Mouse (Mus musculus) megakaryocyte-erythroid progenitor cell, adult 5-6 weeks (primary cell): ENCODE measurements around the gene Baz1a. TPM values are rescaled to one million over a fixed set of nuclear protein-coding genes. Genes with fewer than 3 reads are reported as not detected.
"Not testable (repeated sequence)": the region's sequence is repeated elsewhere in the genome, so short reads cannot be mapped to it uniquely, and the experiment has no call there.

ENCODE experiments used
- ATAC-seq: replicated peaks from 2 replicates; pipeline ENCODE4 v1.8.0; 2016; ENCODE audit warnings: mild to moderate bottlenecking, inconsistent platforms; ENCODE audit not compliant: severe bottlenecking, poor library complexity, low FRiP score, low TSS enrichment
- total RNA-seq, 2 experiments: library from RNA; stranded (forward) in 1 of 2; stranded (reverse) in 1 of 2; fragments of 200-1000, 215-1000 nt in 1 of 2; fragments of >200 nt in 1 of 2; fragmentation: Nextera tagmentation in 1 of 2; gene quantifications; 2 replicates each; pipeline ENCODE4 v1.2.3; 2014 to 2017

Gene Baz1a
- total RNA-seq, 2 experiments from 2014 or later = 112 to 128 TPM

DNA sequence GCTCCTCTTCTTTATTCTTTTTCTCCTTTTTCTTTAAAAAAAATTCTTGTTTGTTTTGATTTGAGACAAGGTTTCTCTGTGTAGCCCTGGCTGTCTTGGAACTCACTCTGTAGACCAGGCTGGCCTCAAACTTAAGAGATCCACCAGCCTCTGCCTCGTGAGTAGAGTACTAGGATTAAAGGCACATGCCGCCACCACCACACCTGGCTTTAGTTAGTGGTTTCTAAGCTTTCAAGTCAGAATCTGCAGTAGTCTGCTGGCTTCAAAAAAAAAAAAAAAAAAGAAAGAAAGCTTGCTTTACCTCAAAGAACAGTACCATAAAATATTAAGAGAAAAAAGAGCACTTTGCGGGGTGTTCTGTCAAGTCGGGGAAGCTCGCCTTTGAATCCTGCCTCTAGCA is 1.3 kb upstream of the Baz1a start:
- ATAC-seq = no peak

DNA sequence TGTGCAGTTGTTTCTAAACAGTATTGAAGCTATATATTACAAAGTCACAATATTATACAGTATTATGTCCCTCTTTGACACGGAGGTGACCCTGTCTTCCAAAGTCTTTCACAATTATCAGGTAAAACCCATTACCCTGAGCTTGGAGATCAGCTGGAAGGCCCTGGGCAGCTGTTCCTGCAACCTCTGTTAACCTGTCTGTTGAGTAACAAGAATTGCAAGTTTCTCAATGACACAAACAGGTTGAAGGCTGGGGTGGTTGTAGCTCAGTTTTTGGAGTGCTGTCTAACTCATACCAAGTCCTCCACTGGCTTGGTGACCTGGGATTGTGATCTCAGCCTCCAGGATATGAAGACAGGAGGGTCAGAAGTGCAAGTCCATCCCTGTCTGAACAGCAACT is 1.1 kb downstream of the Baz1a start:
- no peak for ATAC-seq

DNA sequence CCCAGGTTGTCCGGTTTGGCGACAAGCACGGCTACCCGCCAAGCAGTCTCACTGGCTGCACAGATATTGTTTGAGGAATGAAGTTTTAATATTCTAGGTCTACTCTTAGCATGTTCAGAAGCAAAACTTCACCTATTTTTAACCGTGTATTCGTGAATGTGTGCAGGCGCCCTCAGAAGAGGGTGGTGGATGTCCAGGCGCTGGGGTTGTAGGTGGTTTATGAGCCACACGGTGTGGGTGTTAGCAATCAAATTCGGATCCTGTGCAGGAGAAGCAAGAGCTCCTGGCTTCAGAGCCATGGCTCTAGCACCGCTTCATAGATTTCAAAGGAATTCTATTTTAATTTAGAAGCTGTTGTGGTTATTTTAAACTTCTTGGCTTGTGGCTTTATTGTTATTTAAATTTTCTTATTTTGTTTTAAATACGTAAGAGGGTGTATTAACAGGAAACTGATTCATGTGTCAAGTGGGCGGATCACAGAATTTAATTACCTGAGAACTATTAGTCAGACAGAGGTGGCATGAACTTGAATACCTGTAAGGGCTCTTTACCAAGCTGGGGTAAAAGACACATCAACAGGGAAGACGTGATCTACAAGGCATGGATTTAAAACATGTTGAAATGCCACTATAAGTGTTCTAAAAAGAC is 6.7 kb downstream of the Baz1a start:
- ATAC-seq = no peak

DNA sequence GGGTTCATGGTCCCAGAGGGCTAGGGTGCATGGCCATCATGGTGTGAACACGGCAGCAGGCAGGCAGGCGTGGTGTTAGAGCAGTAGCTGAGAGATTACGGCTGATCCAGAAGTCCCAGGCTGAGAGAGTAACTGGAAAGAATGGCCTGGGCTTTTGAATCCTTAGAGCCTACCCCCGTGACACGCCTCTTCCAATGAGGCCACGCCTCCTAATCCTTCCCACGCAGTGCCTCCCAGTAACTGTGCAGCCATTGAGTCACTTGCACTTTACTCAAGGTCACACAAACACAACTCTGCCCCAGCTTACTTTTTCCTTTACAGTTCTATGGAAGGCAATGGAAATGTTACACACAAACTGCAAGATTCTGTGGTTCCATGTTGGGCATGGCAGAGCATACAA is 8.1 kb downstream of the Baz1a start:
- no peak for ATAC-seq

DNA sequence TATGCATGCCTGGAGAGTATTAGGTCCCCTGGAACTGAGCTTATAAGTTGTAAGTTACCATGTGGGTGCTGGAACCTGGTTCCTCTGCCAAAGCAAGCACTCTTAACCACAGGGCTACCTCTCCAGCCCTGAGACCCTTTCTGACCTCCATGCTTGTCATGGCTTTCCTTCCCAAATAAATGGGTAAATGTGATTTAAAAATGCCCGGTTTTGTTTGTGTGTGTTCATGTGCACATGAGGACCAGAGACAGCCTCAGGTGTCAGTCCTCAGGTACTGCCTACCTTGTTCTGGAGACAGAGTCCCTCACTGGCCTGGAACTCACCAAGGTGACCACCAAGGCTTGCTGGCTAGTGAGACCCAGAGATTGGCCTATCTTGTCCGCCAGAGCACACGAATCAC is 9.8 kb downstream of the Baz1a start:
- ATAC-seq = no peak

DNA sequence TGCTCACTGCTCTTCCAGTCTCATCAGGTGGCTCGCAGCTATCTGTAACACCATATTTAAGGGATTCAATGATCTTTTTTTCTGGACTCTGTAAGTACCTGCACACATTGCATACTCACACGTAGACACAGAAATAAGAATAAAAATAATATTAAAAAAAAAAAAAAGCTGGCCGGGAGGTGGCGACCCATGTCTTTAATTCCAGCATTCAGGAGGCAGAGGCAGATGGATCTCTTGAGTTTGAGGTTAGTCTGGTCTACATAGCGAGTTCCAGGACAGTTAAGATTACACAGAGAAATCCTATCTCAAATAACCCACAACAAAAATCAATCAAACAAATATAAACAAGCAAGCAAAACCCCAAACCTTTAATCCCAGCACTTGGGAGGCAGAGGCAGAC is 10.3 kb downstream of the Baz1a start:
- no peak for ATAC-seq

DNA sequence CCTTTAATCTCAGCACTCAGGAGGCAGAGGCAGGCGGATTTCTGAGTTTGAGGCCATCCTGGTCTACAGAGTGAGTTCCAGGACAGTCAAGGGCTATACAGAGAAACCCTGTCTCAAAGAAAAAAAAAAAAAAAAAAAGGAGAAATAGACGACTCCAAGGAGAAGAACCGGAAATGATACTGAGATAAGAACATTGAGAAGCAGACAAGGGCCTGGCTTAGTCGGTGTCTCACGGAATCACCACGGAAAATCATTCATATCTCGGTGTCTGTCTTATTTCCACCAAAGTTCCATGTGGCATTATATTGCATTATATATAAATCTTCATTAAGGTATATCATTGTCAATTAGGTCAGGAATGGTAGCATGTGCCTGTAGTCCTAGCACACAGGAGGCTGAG is 11.6 kb downstream of the Baz1a start:
- ATAC-seq = not testable (repeated sequence)

DNA sequence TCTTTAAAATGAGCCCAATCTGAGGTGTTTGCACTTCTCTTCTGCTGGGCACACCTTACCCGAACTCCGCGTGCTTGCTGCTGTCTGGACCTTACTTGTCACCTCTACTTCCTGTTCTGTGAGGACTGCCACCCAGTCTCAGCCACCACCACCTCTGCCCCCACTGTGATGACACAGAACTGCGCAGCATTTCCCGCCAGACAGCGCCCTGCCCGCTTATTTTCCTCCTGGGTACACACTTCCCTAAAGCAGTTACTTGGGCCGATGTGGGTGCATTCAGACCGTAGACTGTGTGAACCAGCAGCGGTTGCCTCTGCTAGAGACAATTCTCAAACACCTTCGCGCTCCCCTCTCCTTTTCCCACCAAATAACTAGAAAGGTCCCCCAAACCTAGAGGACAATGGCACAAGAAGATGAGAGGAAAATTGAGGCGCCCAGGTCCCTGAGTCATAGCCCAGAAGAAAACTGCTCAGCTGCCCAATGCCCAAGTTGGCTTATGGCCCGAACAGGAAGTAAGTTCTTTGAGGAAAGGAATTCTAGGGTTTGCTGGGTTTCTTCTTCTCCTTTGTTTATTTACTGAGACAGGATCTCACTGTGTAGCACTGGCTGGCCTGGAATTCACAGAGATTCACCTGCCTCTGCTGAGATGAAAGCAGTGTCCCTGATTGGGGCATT is 15.0 kb downstream of the Baz1a start:
- ATAC-seq = peak; percentile 84

DNA sequence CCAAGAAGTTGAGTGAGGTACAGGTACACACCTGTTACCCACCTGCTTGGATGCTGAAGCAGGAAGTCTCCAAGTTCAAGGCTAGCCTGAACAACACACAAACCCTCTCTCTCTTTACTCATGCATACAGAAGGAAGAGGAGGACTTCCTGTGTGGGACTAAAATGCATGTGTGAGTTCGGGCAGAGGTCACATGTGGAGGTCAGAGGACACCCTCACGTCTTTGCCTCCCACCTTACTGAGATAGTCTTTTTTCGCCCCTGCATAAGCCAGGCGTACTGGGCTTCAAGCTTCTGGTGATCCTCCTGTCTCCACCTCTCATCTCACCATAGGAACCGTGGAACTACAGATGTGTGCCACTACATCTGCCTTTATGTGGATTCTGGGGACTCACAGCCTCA is 15.7 kb downstream of the Baz1a start:
- ATAC-seq = no peak

DNA sequence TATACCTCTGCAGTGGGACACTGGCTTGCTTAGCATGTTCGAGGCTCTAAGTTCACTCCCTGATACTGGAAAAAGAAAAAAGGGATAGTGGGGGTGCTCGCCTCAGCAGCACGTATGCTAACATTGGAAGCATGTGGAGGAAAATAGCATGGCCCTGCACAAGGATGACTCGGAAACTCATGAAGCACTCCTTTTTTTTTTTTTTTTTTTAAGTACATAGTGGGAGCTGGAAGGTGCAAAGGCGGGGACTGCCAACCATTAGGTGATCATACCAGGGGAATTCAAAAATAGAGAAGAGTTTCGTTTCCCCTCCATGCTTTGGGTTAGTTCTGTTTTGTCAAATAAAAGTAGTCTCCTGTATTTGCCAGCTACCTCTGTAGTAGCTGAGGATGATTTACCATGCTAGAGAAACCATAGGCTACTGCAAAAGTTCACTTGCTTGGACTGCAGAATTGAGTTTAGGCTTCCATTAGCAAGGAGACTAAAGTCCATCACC is 17.1 kb downstream of the Baz1a start:
- ATAC-seq = no peak

DNA sequence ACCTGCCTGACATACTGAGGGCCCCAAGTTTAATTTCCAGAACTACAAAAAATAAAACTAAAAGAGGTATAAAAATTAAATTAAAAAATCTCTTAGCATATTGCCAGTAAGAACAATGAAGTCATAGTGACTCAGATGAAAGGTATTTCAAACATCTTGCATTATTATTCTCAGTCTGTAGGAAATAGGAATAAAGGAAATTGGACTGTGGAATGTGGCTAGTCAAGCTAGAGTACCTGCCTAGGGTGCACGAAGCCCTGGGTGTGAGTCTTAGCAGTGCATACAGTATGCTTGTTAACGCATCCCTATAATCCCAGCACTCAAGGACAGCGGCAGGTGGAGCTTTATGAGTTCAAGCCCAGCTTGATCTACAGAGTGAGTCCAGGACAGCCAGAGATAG is 18.2 kb downstream of the Baz1a start:
- ATAC-seq = no peak

DNA sequence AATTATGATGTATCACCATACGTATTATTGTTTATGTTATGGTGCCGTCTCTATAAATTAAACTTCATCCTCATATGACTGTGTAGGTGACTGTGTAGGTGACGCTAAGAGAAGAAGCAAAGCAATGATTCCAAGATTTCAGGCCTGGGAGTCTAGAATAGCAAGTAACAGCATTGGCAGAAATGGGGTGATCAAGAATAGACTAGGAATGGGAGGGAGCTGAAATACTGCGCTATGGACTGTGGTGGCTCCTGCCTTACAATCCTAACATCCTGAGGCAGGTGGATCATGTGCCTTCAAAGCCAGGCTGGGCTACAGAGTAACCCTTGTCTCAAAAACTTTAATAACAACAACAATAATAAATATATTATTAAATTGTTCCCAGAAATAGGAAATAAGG is 19.7 kb downstream of the Baz1a start:
- ATAC-seq = no peak

DNA sequence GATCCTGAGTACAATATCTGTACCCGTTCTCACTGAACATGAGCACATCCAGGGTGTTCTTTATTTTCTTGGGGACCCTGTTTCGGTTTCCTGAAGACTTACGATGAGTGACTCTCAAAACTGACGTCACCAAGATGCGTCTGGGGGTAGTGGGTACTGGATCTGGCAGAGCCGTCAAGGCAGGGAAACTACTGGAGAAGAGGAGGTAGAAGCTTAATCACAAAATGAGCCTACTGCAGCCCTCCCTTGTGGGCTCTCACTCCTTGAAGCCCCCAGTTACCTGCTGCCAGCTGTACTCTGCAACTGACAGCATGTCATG is 20.1 kb downstream of the Baz1a start:
- no peak for ATAC-seq

DNA sequence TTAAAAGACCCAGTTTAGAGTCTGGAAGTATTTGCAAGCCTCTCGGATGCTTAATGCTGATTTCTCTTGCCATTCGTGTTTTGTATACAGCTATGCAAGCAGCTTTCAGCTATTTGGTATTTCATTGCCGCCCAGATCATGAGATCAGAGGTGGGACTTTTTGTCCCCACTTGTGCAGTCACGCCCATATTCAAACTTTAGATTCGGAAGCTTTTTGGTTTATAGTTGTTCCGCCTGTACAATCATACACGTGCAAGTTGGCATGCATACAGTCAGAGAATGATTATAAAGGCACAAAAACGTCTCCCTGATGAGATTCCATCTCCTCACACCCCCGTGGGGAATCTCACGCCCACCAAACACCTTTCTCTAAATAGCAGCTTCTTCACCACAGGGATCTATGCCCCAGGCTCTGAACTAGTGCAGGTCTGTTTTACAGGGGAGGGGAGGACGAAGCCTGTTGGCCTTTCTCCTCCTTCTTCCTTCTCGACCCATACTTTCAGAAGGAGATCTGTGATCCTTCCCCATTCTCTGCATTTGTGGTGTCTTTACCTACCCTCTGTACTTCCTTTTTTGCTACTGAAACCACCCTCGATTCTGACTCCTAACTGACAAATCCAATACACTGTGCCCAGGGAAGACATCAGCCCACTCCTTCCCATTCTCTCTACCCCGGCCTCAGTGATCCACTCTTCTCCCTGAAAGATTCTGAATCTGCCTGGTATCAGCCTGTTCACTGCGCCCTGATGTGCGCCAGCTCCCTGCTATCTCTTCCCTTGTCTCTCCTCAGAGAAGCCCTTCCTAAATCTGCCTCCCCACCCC is 20.7 kb downstream of the Baz1a start:
- peak; percentile 36; the same call in 1 of the 2 replicates for ATAC-seq

DNA sequence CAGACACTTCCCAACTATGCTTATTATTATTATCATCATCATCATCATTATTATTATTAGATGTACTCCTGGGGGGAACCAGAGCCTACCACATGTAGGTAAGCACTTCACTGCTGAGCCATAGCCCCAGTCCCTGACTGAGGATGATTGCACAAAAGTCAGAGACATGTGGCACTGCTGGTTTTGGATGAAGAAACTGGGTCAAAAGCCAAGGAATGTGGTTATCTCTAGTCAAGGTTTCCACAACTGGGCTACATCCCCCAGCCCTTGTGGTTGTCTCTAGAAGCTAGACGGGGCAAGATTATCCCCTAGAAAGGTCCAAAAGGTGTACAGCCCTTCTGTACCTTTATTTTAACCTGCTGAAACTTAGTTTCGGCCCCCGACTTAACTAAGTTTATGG is 21.3 kb downstream of the Baz1a start:
- peak; percentile 76 for ATAC-seq

DNA sequence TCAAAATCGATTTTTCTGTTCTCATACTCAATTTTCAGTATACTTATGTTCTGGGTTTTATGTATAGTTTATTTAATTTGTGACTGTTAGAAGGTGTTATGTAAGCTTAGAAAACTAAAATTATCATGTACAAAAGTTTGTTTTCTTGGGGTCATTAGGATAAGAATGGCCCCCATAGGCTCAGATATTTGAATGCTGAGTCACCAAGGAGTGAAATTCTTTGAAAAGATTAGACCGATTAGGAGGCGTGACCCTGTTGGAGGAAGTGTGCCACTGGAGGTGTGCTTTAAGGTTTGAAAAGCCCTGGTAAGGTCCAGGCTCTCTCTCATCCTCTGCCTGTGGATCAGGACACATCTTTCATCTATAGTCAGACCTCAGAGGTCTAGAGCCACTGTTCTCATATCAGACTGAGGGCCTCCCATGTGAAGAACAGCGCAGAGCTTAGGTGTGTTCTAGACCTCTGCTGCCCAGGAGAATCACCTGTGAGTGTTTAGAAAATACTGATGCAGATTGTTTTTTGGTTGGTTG is 25.8 kb downstream of the Baz1a start:
- no peak for ATAC-seq

DNA sequence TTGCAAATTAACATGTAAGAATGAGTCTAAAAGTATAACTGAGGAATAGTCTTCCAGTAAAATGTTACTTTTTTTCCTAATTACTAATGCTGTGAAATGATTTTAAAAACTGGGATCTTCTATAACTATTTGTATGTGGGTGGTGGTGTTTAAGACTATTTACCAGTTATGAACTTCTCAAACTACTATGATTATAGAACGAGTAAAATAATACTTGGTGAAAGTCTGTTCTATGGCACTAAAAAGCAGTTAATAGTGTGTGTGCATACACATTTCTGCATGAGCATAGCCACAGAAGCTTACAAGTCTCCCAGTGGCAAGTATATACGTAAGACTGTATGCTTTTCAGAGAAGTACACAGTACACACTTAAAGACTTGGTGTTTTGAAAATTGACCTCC is 27.0 kb downstream of the Baz1a start:
- ATAC-seq = no peak

DNA sequence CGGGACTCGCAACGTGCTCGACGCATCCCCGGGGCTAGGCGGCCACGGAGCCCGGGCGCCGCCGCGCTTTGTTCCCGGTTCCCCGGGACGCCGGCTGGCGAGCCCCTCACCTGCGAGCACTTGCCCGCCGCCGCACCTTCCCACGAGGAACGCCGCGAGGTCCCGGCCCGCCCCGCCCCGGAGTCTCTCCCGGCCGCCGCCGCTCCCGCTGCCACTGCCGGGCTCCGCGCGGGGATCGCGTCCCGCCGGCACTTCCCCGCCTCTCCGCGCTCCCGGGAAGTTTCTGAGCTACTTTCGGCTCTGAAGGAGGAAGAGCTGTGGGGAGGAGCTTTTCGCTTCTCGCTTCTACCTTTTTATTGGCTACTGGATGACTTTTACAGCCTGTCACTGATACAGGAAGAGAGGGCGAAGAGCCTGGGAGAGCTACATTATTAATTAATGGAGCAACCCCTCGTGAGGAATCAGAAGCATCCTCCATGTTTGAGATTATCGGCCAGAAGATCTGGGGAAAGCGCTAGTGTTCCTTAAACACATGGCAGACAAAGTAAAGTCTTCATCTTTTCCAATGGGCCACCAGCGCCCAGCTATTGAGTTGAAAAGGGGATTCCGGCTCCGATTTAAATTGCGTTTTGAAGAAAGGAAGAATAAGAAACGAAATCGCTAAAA is 28.0 kb downstream of the Baz1a start, which contains the start of gene Gm20403:
Gm20403 (minus strand) TSS at position 478 of the 666 bp plus-strand sequence.
- ATAC-seq = peak; percentile 88

DNA sequence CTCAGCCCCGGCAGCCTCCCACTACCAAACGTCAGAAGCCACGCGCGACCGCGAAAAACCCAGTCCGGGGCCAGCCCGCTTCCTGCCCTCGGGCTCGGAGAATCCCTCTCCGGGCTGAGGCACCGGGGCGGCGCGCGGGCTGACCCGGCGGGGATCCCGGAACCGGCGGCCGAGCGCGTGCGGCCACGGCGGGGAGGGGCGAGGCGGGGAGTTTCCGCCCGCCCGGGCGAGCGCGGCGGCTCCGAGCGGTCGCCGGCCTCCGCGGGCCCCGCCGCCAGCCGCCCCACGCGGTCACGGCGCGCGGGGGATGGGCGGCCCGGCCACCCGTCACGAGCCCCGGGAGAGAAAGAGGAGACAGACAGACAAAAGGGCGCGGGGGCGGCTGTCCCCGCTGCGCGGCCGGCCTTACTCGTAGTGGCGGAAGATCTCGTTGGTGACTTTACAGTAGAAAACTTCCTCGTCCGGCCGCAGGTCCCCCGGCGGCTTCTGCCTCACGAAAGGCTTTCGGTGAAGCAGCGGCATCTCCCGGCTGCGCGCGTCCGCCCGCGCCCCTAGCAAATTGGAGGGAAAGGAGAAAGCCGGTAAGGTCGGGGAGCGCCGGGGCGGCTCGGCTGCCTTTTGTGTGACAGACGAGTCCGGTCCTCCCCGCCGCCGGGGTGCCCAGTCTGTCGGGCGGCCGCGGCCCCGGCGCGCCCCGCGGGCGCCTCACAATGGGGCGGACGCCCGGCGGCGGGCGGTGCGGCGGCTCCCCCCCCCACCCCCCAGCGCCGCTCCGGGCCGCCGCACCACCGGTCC is 28.7 kb downstream of the Baz1a start:
- ATAC-seq = no peak
